Mouse (Mus musculus) heart, adult 2 months (tissue): Measurements from ENCODE around the gene Coq4. TPM values are rescaled to one million over a fixed set of nuclear protein-coding genes. Genes with fewer than 3 reads are reported as not detected.

Source experiments
- DNase-seq, 2 experiments: peaks; one replicate each; pipeline ENCODE4 v3.0.0; 2021
- H3K27ac ChIP-seq: fragments of 200-600 bp; 2 replicates; pipeline ENCODE4 v1.8.1; 2022
- H3K27me3 ChIP-seq: fragments of 200-500 bp; 2 replicates; pipeline ENCODE4 v1.6.1; 2012; ENCODE audit warnings: mild to moderate bottlenecking, low read length, inconsistent platforms, mixed read lengths; ENCODE audit not compliant: control insufficient read depth, insufficient read depth
- H3K36me3 ChIP-seq: fragments of 200-500 bp; 2 replicates; pipeline ENCODE4 v1.6.1; 2012; ENCODE audit warnings: low read length, inconsistent platforms; ENCODE audit not compliant: control insufficient read depth, insufficient read depth
- H3K4me1 ChIP-seq: fragments of 200-500 bp; 2 replicates; pipeline ENCODE4 v1.6.1; 2011; ENCODE audit warnings: low read length; ENCODE audit not compliant: control insufficient read depth, insufficient read depth
- H3K4me3 ChIP-seq: fragments of 200-600 bp; 2 replicates; pipeline ENCODE4 v1.8.1; 2022
- H3K79me2 ChIP-seq: fragments of 200-500 bp; replicated peaks from 2 replicates; pipeline ENCODE4 v1.6.1; 2012; ENCODE audit warnings: mild to moderate bottlenecking, inconsistent platforms, low read length, moderate library complexity, mixed read lengths; ENCODE audit not compliant: control insufficient read depth, insufficient read depth
- H3K9ac ChIP-seq: fragments of 200-500 bp; 2 replicates; pipeline ENCODE4 v1.6.1; 2012; ENCODE audit warnings: low read depth, mild to moderate bottlenecking, control low read depth, inconsistent platforms, low read length, mixed read lengths
- CTCF ChIP-seq: fragments of 200-600 bp; IDR thresholded peaks from 2 replicates; pipeline ENCODE4 v1.8.1; 2022; ENCODE audit warnings: antibody characterized with exemption, mild to moderate bottlenecking, moderate library complexity
- EP300 ChIP-seq: fragments of 200-500 bp; IDR thresholded peaks from 2 replicates; pipeline ENCODE4 v1.6.1; 2011; ENCODE audit warnings: low read depth, low read length, control low read depth; ENCODE audit not compliant: insufficient read depth
- POLR2A ChIP-seq: fragments of 200-500 bp; IDR thresholded peaks from 2 replicates; pipeline ENCODE4 v1.6.1; 2011; ENCODE audit warnings: mild to moderate bottlenecking, low read depth, low read length, control low read depth; ENCODE audit not compliant: insufficient read depth
- WGBS: fragments of 180-500 bp; shearing (Covaris S2); methylation state at CpG from one replicate; pipeline ENCODE4 v1.1.7; 2018; 5-methylcytosine and 5-hydroxymethylcytosine counted together
- intact Hi-C: fragments of 180-260 bp; cut with DNase I; formaldehyde crosslinking; loops from one replicate; pipeline ENCODE4 v1.15.1; 2025
- polyA plus RNA-seq: library from polyadenylated mRNA; depleted of rRNA; stranded (reverse); fragments of >200 nt; gene quantifications from 2 replicates; pipeline ENCODE4 v1.2.3, GENCODE M21; 2012
- total RNA-seq, 2 experiments: library from RNA; stranded (reverse); gene quantifications; 2 replicates each; pipeline ENCODE4 v1.2.3; 2021

Coq4 gene
- total and polyA plus RNA-seq, 3 experiments, result 15.8 to 38.6 (median 22.7) TPM

DNA sequence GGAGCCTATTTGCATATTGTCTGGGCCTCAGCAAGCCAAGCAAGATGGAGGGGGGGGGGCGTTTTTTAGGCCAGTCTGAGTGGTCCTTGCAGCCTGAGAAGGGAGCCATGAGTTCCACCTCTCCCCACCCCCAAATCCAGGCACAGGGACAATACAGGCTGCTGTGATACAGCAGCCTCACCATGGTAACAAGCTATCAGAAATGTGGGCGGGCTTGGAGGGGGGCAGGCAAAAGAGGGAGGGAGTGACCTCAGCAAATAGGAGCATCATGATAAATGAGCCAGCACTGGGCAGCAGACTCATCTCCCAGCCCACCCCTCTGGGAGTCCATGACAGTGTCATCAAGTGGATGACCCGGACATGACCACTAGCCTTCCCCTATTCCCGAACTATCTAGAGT, 52.2 kb downstream of the Coq4 start:
- Histone ChIP-seq H3K36me3 (no peaks in the 10 kb centered on the region), H3K27ac (no peak overlapping the region), H3K9ac (no peak overlapping the region), H3K27me3 (no peaks in the 10 kb centered on the region), H3K4me3 (no peak overlapping the region), H3K4me1 (no peaks in the 10 kb centered on the region; the same call in 1 of the 2 replicates), H3K79me2 (no peaks in the 10 kb centered on the region)
- no peak for DNase-seq
- TF ChIP-seq EP300 (no peak), POLR2A (no peak), CTCF (no peak)
- 50% methylated on average over 4 of the region's 4 CpGs for WGBS
- intact Hi-C loops, result no loop called here

DNA sequence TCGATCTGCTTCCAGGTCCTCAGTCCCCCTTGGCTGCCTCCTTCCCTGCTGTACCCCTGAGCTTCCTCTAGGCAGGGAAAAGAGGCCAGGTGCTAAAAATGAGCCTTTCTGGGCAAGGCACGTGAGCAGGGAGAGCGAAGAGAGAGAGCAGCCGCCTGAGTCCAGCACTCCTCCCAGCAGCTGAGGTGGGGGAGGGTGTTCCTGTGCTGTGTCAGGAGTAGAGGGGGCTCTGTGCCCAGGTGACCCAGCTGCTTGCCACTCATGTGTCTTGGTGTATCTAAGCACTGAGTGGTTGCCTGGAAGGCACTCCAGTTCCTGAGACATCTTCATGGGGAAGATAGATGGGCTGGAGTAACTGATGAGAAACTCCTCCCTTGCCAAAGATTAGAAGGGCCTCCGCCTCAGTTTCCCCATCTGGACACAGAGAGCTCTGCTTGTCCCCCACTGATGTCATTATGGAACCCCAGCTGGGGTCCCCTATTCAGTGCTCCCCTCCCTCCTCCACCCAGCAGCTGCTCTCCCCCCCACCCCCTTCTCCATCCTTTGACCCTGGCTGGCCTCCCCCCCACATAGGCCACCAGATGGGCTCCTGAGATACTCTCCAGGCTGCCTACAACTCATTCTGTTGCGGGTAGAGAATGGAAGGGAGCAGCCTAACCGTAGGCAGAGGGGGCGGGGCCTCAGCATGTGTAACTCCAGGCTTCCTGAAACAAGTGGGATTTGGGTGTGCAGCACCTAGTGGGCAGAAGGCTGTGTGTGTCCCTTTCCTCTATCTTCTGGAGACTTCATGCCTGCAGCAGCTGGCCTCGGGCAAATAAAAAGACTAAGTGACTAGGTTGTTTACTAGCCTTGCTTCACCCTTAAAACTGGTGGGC, 56.2 kb downstream of the Coq4 start:
- Histone ChIP-seq H3K27me3 (no peaks in the 10 kb centered on the region), H3K4me1 (no peaks in the 10 kb centered on the region; the same call in 1 of the 2 replicates), H3K36me3 (no peaks in the 10 kb centered on the region), H3K79me2 (no peaks in the 10 kb centered on the region), H3K4me3 (no peak overlapping the region), H3K27ac (no peak overlapping the region), H3K9ac (no peak overlapping the region)
- TF ChIP-seq CTCF (no peak), EP300 (no peak), POLR2A (no peak)
- no peak for DNase-seq
- intact Hi-C loops, result no loop called here
- WGBS, result 84% methylated on average over 9 of the region's 9 CpGs

DNA sequence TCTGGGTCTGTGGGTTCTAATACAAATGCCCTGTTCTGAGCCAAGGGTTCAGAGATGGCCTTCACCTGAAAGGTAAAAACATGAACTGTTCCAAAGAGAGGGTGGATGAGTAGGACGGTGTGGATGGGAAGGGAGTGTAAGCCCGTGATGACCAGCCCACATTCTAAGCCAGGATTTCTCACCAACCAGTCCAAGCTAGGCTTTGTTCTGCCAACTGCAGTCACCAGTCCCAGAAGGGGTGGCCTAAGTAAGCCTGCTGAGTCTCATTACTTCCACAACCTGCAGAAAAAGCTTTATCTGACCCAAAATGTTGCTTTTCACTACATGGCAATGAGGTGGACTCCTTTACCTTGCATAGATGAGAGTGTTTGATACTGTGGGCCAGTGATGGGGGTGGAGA, 56.8 kb downstream of the Coq4 start:
- no peaks in the 10 kb centered on the region for H3K79me2 ChIP-seq
- no peaks in the 10 kb centered on the region for H3K36me3 ChIP-seq
- H3K27ac ChIP-seq, result no peak overlapping the region
- no peaks in the 10 kb centered on the region; the same call in 1 of the 2 replicates for H3K4me1 ChIP-seq
- H3K4me3 ChIP-seq, result no peak overlapping the region
- intact Hi-C loops, result no loop called here
- 93% methylated on average over 2 of the region's 2 CpGs for WGBS
- H3K9ac ChIP-seq, result no peak overlapping the region
- no peak for DNase-seq
- TF ChIP-seq EP300, result no peak
- TF ChIP-seq POLR2A, result no peak
- no peak for TF ChIP-seq CTCF
- no peaks in the 10 kb centered on the region for H3K27me3 ChIP-seq

DNA sequence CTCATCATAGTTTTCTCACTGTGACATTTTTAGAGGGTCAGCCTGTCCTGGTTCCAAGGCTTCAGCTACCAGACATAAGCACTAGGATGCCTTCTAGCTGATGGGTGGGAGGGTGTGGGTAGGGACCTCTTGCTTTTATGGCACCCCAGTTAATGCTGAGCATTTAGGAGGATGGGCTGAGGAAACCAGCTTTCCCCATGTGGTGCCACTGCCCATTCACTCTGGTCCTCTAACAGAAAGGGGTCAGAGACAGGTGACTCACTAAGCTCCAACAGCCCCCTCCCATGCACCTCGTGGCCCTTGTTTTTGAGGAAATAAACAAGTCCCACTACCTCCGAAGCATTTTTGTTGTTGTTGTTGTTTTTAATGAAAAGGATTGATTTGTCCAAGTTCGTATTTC, 57.4 kb downstream of the Coq4 start:
- H3K36me3 ChIP-seq, result no peaks in the 10 kb centered on the region
- 73% methylated on average over 3 of the region's 3 CpGs for WGBS
- no peak overlapping the region for H3K9ac ChIP-seq
- intact Hi-C loops, result no loop called here
- TF ChIP-seq CTCF, result no peak
- TF ChIP-seq EP300, result no peak
- no peak for TF ChIP-seq POLR2A
- H3K79me2 ChIP-seq, result no peaks in the 10 kb centered on the region
- H3K27me3 ChIP-seq, result no peaks in the 10 kb centered on the region
- H3K27ac ChIP-seq, result no peak overlapping the region
- DNase-seq, result no peak
- no peaks in the 10 kb centered on the region; the same call in 1 of the 2 replicates for H3K4me1 ChIP-seq
- no peak overlapping the region for H3K4me3 ChIP-seq

DNA sequence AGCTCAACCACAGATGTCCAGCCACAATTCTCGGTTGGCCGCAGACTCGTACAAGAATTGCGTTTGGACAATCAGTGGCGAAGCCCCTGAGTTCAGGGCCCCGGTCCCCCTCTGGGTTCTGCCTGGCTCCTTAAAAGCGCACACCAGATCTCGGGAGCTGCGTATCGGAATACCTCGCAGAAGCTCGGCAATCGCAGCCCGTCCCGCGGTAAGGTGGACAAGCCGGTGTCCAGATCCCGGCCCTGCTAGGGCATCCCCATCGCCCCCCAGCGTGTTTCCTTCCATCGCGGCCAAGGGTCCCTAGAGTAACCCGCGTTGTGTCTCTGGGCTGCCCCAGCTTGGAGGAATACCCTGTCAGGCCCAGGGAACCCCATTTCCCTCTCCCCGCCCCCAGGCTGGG, 58.3 kb downstream of the Coq4 start:
- no peaks in the 10 kb centered on the region for H3K27me3 ChIP-seq
- intact Hi-C loops, result no loop called here
- no peak overlapping the region for H3K4me3 ChIP-seq
- H3K79me2 ChIP-seq, result no peaks in the 10 kb centered on the region
- TF ChIP-seq CTCF (no peak), EP300 (no peak), POLR2A (no peak)
- WGBS, result 71% methylated on average over 25 of the region's 25 CpGs
- no peak for DNase-seq
- no peaks in the 10 kb centered on the region for H3K36me3 ChIP-seq
- H3K4me1 ChIP-seq, result no peaks in the 10 kb centered on the region
- no peak overlapping the region for H3K27ac ChIP-seq
- H3K9ac ChIP-seq, result no peak overlapping the region

DNA sequence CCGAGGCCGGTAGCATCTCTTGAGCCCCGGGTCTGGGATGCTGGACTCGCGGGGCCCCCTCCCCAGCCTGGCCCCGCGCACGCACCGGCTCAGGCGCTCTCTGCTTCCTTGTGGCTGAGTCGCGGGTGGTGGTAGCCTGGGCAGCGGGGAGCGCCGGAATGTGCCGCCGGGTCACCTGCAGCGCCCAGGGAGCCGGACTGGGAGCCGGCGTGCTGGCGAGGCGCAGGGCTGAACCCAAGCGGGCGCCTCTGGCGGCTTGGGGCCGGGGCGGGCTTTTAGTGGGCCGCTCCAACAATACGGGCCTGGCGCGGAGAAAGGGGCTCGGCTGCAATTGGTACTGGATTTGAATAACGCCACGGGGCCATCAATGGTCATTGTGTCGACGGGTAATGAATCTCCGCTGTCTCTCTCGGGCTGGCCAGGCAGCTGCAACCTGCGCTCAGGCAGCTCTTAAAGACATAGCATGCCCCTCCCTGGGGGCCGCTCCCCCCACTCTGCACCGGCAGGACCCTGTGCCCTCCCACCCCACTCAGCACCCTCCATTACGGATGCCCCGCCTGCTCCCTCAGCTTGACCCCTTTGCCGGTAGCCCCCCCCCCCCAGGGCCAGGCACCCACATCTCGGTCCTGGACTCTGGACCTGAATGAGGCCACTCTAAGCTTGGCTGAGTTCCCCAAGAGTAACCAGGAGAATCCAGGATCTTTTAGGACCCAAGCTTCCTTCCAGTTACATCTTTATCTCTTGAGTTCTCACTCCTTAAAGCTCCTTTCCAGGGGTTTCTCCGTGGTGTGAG, 59.0 kb downstream of the Coq4 start:
- intact Hi-C loops, result no loop called here
- H3K27me3 ChIP-seq, result no peaks in the 10 kb centered on the region
- WGBS, result 46% methylated on average over 47 of the region's 47 CpGs

More for the DNA sequence above, 59.0 kb downstream of the Coq4 start:
- Histone ChIP-seq H3K27ac (no peak overlapping the region), H3K79me2 (no peaks in the 10 kb centered on the region), H3K4me1 (no peaks in the 10 kb centered on the region), H3K4me3 (no peak overlapping the region), H3K9ac (no peak overlapping the region), H3K36me3 (no peaks in the 10 kb centered on the region)
- TF ChIP-seq POLR2A (no peak), EP300 (no peak), CTCF (no peak)
- DNase-seq, result no peak
